Comparison of ENCODE assay signal across 8 mouse cellular contexts in the genomic region with DNA sequence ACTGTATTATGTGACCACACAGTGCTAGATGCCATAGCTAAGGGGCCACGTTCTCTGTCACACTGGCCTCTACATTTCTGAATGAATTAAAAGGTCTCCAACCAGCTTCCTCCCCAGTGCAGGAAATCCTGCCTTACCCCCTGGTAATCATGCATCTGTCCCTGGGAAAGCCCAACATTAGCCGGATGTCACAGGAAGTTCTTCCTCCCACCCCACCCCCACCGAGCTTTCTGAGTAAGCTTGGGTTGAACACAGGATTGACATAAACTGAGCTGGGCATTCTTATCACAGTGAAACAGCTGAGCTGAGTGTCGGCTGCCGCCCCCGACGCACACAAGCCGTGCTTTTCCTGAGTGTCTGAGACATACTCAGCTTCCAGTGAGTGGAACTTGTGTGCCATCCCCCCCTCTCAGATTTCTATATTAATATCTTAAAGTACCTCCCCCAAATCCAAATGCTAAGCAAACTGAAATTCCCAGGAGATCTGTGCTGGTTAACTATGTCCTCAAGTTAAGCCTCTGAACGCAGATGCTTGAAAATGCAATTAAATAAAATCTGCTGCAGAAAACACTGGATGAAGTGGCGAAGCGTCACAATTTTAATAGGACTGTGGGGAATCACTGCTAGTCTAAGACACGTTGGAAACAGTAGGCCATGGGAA. TPM values are rescaled to one million over a fixed set of nuclear protein-coding genes. Genes with fewer than 3 reads are reported as not detected.
DNase-seq lines count a peak whose midpoint lies in the region; ATAC-seq lines count a peak whose summit lies in the region.

No protein-coding gene starts in this region.

- peaks cover 8% of the 10 kb centered on the region for H3K27me3 ChIP-seq in megakaryocyte, embryonic 14.5 days (replicated peaks)
- H3K27me3 ChIP-seq in embryonic facial prominence, embryonic 15.5 days, result no peaks in the 10 kb centered on the region
- no peaks in the 10 kb centered on the region for H3K27me3 ChIP-seq in hindbrain, embryonic 16.5 days (replicated peaks; ENCODE audit: control insufficient read depth, insufficient read depth, low read length)
- no peaks in the 10 kb centered on the region for H3K27me3 ChIP-seq in liver, embryonic 16.5 days (ENCODE audit: control insufficient read depth, insufficient read depth, low read depth, low read length)
- no peaks in the 10 kb centered on the region for H3K27me3 ChIP-seq in stomach, embryonic 15.5 days (replicated peaks)

- no peaks in the 10 kb centered on the region for H3K36me3 ChIP-seq in megakaryocyte, embryonic 14.5 days (replicated peaks; ENCODE audit: low read length)
- no peaks in the 10 kb centered on the region for H3K36me3 ChIP-seq in embryonic facial prominence, embryonic 15.5 days
- H3K36me3 ChIP-seq in hindbrain, embryonic 16.5 days (ENCODE audit: control insufficient read depth, insufficient read depth, low read length), result no peaks in the 10 kb centered on the region
- no peaks in the 10 kb centered on the region for H3K36me3 ChIP-seq in liver, embryonic 16.5 days (ENCODE audit: control insufficient read depth, insufficient read depth)
- no peaks in the 10 kb centered on the region for H3K36me3 ChIP-seq in stomach, embryonic 15.5 days

- H3K4me1 ChIP-seq in megakaryocyte, embryonic 14.5 days, result peaks cover 38% of the 10 kb centered on the region
- peaks cover 26% of the 10 kb centered on the region for H3K4me1 ChIP-seq in embryonic facial prominence, embryonic 15.5 days
- H3K4me1 ChIP-seq in hindbrain, embryonic 16.5 days (ENCODE audit: control insufficient read depth, insufficient read depth, low read depth, low read length), result peaks cover 21% of the 10 kb centered on the region
- peaks cover 5% of the 10 kb centered on the region for H3K4me1 ChIP-seq in liver, embryonic 16.5 days (ENCODE audit: control insufficient read depth, low read depth, low read length)
- peaks cover 24% of the 10 kb centered on the region for H3K4me1 ChIP-seq in stomach, embryonic 15.5 days

- peak overlapping the region; percentile 22; the same call in 1 of the 2 replicates for H3K27ac ChIP-seq in embryonic facial prominence, embryonic 15.5 days (replicated peaks)
- peak overlapping the region; percentile 16 for H3K27ac ChIP-seq in hindbrain, embryonic 16.5 days (ENCODE audit: low read depth, low read length)
- no peak overlapping the region for H3K27ac ChIP-seq in liver, embryonic 16.5 days (ENCODE audit: low read length)
- H3K27ac ChIP-seq in stomach, embryonic 15.5 days, result peak overlapping the region; percentile 52

- peak overlapping the region; percentile 72 for H3K4me3 ChIP-seq in megakaryocyte, embryonic 14.5 days (replicated peaks)
- no peak overlapping the region for H3K4me3 ChIP-seq in embryonic facial prominence, embryonic 15.5 days (replicated peaks)
- no peak overlapping the region for H3K4me3 ChIP-seq in hindbrain, embryonic 16.5 days (ENCODE audit: low read length)
- H3K4me3 ChIP-seq in liver, embryonic 16.5 days (ENCODE audit: low read depth, low read length), result no peak overlapping the region
- no peak overlapping the region for H3K4me3 ChIP-seq in stomach, embryonic 15.5 days (replicated peaks)

- H3K9me3 ChIP-seq in megakaryocyte, embryonic 14.5 days, result peaks cover 4% of the 10 kb centered on the region; the same call in 1 of the 2 replicates
- no peaks in the 10 kb centered on the region for H3K9me3 ChIP-seq in embryonic facial prominence, embryonic 15.5 days (replicated peaks)
- no peaks in the 10 kb centered on the region for H3K9me3 ChIP-seq in hindbrain, embryonic 16.5 days (ENCODE audit: control insufficient read depth, low read length)
- H3K9me3 ChIP-seq in liver, embryonic 16.5 days (replicated peaks; ENCODE audit: control insufficient read depth, low read length), result no peaks in the 10 kb centered on the region
- no peaks in the 10 kb centered on the region for H3K9me3 ChIP-seq in stomach, embryonic 15.5 days

- H3K4me2 ChIP-seq in embryonic facial prominence, embryonic 15.5 days (replicated peaks), result 0 out of 2 replicates have a peak overlapping the region, but pooled peaks have one; percentile 8
- H3K4me2 ChIP-seq in hindbrain, embryonic 16.5 days (ENCODE audit: low read length), result no peak overlapping the region; the same call in 1 of the 2 replicates
- H3K4me2 ChIP-seq in liver, embryonic 16.5 days (ENCODE audit: low read depth, low read length), result no peak overlapping the region
- 0 out of 2 replicates have a peak overlapping the region, but pooled peaks have one; percentile 21 for H3K4me2 ChIP-seq in stomach, embryonic 15.5 days

- no peak overlapping the region for H3K9ac ChIP-seq in embryonic facial prominence, embryonic 15.5 days
- H3K9ac ChIP-seq in hindbrain, embryonic 16.5 days (ENCODE audit: low read depth, low read length), result no peak overlapping the region
- H3K9ac ChIP-seq in liver, embryonic 16.5 days (ENCODE audit: low read depth, low read length), result no peak overlapping the region
- no peak overlapping the region for H3K9ac ChIP-seq in stomach, embryonic 15.5 days

- WGBS in embryonic facial prominence, embryonic 15.5 days, result 39% methylated on average over 12 of the region's 12 CpGs
- WGBS in hindbrain, embryonic 16.5 days, result 41% methylated on average over 12 of the region's 12 CpGs
- WGBS in liver, embryonic 16.5 days (ENCODE audit: insufficient replicate concordance), result 16% methylated on average over 12 of the region's 12 CpGs
- WGBS in stomach, embryonic 15.5 days, result 24% methylated on average over 12 of the region's 12 CpGs

- no peak for ATAC-seq in megakaryocyte, adult 5-6 weeks (ENCODE audit: poor library complexity, severe bottlenecking)
- ATAC-seq in embryonic facial prominence, embryonic 15.5 days (ENCODE audit: insufficient number of reproducible peaks, low FRiP score, low TSS enrichment, low read depth), result peak; percentile 32; the same call in 1 of the 2 replicates
- ATAC-seq in hindbrain, embryonic 16.5 days, result peak; percentile 48
- peak; percentile 63 for ATAC-seq in liver, embryonic 16.5 days (ENCODE audit: low read depth)
- peak; percentile 48; the same call in 1 of the 2 replicates for ATAC-seq in stomach, embryonic 15.5 days (ENCODE audit: insufficient read depth, low FRiP score, low read depth)

- DNase-seq in gastrocnemius, postnatal 4 days (ENCODE audit: low spot score in 2 of 2), result no peak
- no peak for DNase-seq in urinary bladder, postnatal 36 days (ENCODE audit: low spot score in 2 of 2)

RNA-seq across cellular contexts. Expression of gene Srgap1, which starts 38.3 kb away (rescaled TPM):
- not detected in 2 replicates for polyA plus RNA-seq in megakaryocyte, embryonic 14.5 days (2012; ENCODE audit: insufficient read depth, low replicate concordance)
- 0.07 and 0.18 TPM in 2 replicates for total RNA-seq in megakaryocyte, adult 5-6 weeks (2015)
- 0.07 and 1.1 TPM in 2 replicates for total RNA-seq in megakaryocyte, adult 5-6 weeks (2017)
- 11.3 and 13.1 TPM in 2 replicates for polyA plus RNA-seq in embryonic facial prominence, embryonic 15.5 days (2015; fragmentation: Nextera tagmentation; extraction: Ambion mirVana)
- 28.5 and 29.2 TPM in 2 replicates for polyA plus RNA-seq in hindbrain, embryonic 16.5 days (2015; fragmentation: Nextera tagmentation; extraction: Ambion mirVana)
- polyA plus RNA-seq in liver, embryonic 16.5 days (2015; fragmentation: Nextera tagmentation; extraction: Ambion mirVana), result 1.1 TPM in 2 replicates
- 10.0 and 10.4 TPM in 2 replicates for polyA plus RNA-seq in stomach, embryonic 15.5 days (2015; fragmentation: Nextera tagmentation; extraction: Ambion mirVana)
- total RNA-seq in gastrocnemius, postnatal 4 days (2021), result 10 to 100 TPM; 13.3 to 14.1 TPM

Comparison
In these comparisons a context has a peak if more than half of its experiments do, and no peak if none do; other contexts are left out.
1. H3K4me2 ChIP-seq: peak in embryonic facial prominence, embryonic 15.5 days (single experiment) and stomach, embryonic 15.5 days (single experiment); none in hindbrain, embryonic 16.5 days (single experiment) and liver, embryonic 16.5 days (single experiment).